Mouse (Mus musculus) spleen, adult 12 weeks (tissue): ENCODE results near the gene Rbm17.

ENCODE experiments used
- DNase-seq: peaks from one replicate; pipeline ENCODE4 v3.0.0; 2022; ENCODE audit warnings: low spot score

Rbm17 gene

DNA sequence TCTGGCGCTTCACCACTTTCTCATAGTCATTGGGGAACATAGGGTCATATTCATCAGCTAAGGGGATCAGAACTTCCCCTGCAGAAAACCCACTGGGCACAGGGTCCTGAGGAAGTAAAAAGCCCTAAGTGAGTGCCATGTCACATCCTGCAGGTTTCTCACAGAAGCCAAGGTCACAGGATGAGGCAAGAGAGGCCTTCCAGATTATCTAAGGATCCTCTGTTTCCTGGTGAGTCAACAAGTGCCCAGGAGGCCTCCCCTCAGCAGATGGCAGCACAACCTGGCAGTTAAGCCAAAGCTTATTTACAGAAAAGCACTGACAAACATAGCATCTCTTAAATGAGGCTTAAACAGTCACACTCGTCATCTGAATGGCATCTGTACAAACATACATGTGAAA is 7.3 kb downstream of the Rbm17 start:
- DNase-seq = no peak

DNA sequence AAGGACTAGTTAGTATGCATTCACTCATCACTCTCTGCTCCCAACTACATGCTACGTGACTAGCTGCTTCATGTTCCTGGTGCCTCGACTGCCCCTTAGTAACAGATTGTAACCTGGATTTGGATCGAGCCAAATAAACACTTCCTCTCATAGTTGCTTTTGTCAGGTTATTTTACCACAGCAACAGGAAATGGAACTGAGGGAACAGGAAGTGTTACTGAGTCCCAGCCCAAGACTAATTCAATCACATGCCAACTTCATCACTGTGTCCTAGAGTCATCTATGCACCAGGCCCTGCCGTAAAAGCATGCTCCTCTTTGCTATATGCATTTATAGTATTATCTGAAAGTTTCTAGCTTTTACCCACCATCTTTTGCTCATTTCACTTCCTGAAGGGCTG is 16.0 kb downstream of the Rbm17 start:
- no peak for DNase-seq

GRCm38 (mm10) chr2:11579399-11579798 is 24.6 kb downstream of the Rbm17 start:
- DNase-seq = no peak

GRCm38 (mm10) chr2:11578187-11578586 is 25.8 kb downstream of the Rbm17 start:
- no peak for DNase-seq

DNA sequence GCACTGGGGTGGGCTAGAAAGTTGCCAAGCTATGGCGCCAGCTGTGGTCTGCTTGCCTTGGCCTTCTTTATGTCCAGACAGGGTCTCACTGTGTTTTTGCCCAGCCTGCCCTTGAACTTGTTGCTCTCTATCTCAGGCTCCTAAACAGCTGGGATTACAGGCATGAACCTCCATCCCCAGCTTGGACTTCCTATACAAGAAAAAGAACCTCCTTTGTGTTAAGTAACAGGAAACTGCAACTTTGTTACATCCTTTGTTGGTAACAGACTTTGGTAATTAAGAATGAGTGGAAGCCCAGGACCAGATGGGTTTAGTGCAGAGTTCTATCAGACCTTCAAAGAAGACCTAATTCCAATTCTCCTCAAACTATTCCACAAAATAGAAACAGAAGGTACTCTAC is 30.3 kb downstream of the Rbm17 start:
- no peak for DNase-seq

DNA sequence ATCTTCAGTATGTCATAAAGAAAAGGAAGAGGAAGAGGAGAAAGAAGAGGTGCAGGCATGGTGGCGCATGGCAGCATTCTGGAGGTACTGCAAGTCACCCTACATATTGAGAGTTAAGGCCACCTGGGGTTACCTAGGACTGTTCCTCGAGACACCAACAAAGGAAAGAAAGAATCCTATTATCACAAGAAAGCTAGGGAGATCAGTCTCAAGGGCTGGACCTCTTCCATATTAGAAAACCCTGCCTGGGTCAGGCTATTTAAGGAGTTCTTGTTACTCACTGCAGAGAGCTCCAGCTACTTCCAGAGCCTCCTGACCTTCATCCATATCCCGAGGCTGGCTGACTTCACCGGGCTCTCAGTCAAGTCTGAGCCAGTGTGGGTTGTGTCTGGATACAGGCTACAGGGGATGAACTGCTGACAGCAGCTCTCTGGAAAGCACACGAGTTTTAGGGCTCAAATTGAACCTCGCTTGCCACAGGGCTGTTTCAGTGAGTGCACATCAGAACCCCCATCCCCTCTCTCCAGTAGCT is 32.9 kb downstream of the Rbm17 start:
- no peak for DNase-seq

- no peak for DNase-seq
These were observed 35.5 kb downstream of the Rbm17 start for GRCm38 (mm10) chr2:11568471-11568870.

GRCm38 (mm10) chr2:11567781-11568362 is 36.1 kb downstream of the Rbm17 start:
- peak; percentile 35 for DNase-seq

- no peak for DNase-seq
These were observed 37.1 kb downstream of the Rbm17 start for GRCm38 (mm10) chr2:11566898-11567297.

GRCm38 (mm10) chr2:11566241-11566640 is 37.7 kb downstream of the Rbm17 start:
- no peak for DNase-seq

- DNase-seq = no peak
These were observed 39.2 kb downstream of the Rbm17 start for GRCm38 (mm10) chr2:11564768-11565167.

- DNase-seq = no peak
These were observed 40.7 kb downstream of the Rbm17 start for GRCm38 (mm10) chr2:11563256-11563655.

GRCm38 (mm10) chr2:11558654-11559053 is 45.3 kb downstream of the Rbm17 start:
- DNase-seq = no peak

DNA sequence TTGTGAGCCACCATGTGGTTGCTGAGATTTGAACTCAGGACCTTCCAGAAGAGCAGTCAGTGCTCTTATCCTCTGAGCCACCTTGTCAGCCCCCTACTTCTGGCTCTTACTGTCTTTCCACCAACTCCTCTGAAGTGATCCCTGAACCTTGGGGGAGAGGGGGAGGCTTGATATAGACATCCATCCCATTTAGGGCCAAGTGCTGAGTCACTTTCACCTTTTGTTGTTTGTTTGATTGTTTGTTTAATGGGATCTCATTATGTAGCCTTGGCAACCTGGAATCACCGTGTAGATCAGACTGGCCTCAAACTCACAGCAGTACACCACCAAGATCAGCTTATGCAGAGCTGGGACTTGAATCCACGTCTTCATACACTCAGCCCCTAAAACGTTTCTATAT is 46.7 kb downstream of the Rbm17 start:
- DNase-seq = no peak

GRCm38 (mm10) chr2:11555316-11555715 is 48.6 kb downstream of the Rbm17 start:
- no peak for DNase-seq

- peak; percentile 52 for DNase-seq
These were observed 50.2 kb downstream of the Rbm17 start, which contains the start of gene Pfkfb3 for GRCm38 (mm10) chr2:11553471-11554400. Gene Pfkfb3 (minus strand): TSS chr2:11554077.

DNA sequence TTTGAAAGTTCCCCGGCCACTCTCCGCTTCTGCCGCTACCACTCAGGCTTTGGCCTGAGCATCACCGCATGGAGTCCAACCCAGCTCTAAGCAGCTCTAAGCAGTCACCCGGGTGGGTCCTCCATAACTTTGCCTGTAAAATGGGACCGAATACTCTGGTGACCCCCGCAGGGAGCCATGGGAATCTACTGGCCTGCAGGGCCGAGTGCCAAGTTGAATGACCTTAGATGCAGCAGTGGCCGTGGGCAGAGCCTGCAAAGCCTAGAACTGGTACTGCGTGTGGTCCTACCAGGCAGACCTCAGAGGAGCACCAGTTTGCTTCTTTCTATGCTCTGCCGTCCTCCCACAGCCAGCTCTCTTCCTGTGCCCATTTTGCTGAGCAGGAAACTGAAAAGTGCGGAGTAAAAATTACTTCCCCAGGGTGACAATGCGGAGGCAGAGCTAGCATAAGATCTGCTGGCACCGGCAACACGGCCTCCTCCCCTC is 50.9 kb downstream of the Rbm17 start:
- no peak for DNase-seq

DNA sequence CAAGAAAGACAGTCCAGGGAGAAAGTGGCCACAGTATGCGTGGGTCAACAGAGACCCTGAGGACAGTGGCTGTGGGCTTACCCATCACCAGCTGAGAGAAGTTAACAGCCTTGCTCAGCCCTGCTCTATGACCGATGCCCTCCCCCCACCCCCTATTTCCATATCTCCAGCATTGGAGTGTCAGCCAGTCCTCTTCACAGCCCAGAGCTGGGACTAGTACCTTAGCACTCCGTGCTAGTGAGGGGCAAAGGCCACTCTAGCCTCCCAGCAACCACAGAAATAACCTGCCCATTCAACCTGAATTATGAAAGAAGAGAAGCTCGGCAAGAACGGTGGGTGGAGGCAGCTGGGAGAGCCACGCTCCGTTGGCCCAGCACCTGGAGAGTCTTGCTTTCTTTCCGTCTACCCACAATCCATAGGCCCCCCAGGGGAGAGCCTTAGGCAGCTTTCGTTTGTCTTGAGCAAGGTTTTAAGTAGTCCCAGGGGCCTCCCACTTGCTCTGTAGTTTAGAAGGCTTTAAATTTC is 51.6 kb downstream of the Rbm17 start:
- DNase-seq = peak; percentile 11

- no peak for DNase-seq
These were observed 52.2 kb downstream of the Rbm17 start for GRCm38 (mm10) chr2:11551726-11552125.

DNA sequence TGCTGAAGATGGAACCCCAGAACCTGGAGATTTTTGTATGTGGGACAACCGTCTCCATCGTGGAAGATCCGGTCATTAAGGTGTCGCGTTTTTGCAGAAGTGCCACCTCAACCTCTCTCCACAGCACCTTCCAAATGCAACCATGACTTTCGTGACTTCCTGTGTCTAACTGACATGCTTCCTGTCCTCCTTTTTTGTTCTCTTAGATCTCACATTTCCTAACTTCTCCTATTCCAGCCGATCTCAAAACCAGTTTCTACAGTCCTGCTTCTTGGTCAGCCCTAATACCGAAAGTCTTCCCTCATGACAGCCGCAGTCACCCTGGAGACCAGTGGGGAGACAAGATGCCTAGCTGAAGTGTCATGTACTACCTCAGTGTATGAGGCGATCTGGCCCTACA is 55.4 kb downstream of the Rbm17 start:
- no peak for DNase-seq

DNA sequence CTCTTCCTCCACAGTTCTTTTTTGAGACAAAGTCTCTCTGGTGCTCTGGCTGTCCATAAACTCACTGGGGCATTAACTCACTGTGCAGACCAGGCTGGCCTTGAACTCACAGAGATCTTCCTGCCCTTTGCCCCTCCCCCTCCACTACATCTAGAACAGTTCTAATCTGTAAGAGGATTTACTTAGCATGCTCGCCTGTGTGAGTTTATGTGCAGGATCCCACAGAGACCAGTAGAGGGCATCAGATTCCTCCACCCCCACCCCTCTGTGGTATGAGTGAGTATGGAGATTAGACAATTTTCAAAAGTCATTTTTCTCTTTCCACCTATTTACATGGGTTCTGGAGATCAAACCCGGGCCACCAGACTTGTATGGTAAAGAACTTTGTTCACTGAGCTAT is 56.3 kb downstream of the Rbm17 start:
- no peak for DNase-seq

- no peak for DNase-seq
These were observed 57.9 kb downstream of the Rbm17 start for GRCm38 (mm10) chr2:11546091-11546490.

GRCm38 (mm10) chr2:11545380-11545779 is 58.6 kb downstream of the Rbm17 start:
- DNase-seq = no peak
